Mouse (Mus musculus) liver, embryonic 16.5 days (tissue): ENCODE results near the gene Ddx52. TPM values are rescaled to one million over a fixed set of nuclear protein-coding genes. Genes with fewer than 3 reads are reported as not detected.

Source experiments
- ATAC-seq: fragments of 200-750 bp; cut with Nextera tagmentation; 2 replicates; pipeline ENCODE4 v1.8.0; 2017; ENCODE audit warnings: low read depth, mild to moderate bottlenecking, moderate number of reproducible peaks, moderate library complexity
- H3K27ac ChIP-seq: fragments of 300-500 bp; sonication (generic); 2 replicates; pipeline ENCODE4 v1.5.1; 2014; ENCODE audit warnings: mild to moderate bottlenecking, low read length
- H3K27me3 ChIP-seq: fragments of 300-500 bp; sonication (generic); 2 replicates; pipeline ENCODE4 v1.6.1; 2014; ENCODE audit warnings: low read depth, low read length, mixed read lengths; ENCODE audit not compliant: control insufficient read depth, insufficient read depth
- H3K36me3 ChIP-seq: fragments of 300-500 bp; sonication (generic); 2 replicates; pipeline ENCODE4 v1.6.1; 2014; ENCODE audit warnings: mild to moderate bottlenecking; ENCODE audit not compliant: control insufficient read depth, insufficient read depth
- H3K4me1 ChIP-seq: fragments of 300-500 bp; sonication (generic); 2 replicates; pipeline ENCODE4 v1.6.1; 2014; ENCODE audit warnings: low read depth, low read length, mixed read lengths; ENCODE audit not compliant: control insufficient read depth
- H3K4me2 ChIP-seq: fragments of 300-500 bp; sonication (generic); 2 replicates; pipeline ENCODE4 v1.6.1; 2014; ENCODE audit warnings: low read depth, low read length, mixed read lengths
- H3K4me3 ChIP-seq: fragments of 300-500 bp; sonication (generic); 2 replicates; pipeline ENCODE4 v1.5.1; 2014; ENCODE audit warnings: low read depth, mild to moderate bottlenecking, low read length
- H3K9ac ChIP-seq: fragments of 300-500 bp; sonication (generic); 2 replicates; pipeline ENCODE4 v1.6.1; 2014; ENCODE audit warnings: low read depth, low read length
- H3K9me3 ChIP-seq: fragments of 300-500 bp; sonication (generic); replicated peaks from 2 replicates; pipeline ENCODE4 v1.6.1; 2016; ENCODE audit warnings: low read length; ENCODE audit not compliant: control insufficient read depth
- WGBS: fragments of 180-500 bp; shearing (Covaris S2); extraction: QIAGEN DNeasy Blood & Tissue Kit; methylation state at CpG from one replicate; pipeline ENCODE4 v1.1.7; 2014; ENCODE audit not compliant: insufficient replicate concordance; 5-methylcytosine and 5-hydroxymethylcytosine counted together
- polyA plus RNA-seq: library from polyadenylated mRNA; unstranded; fragments of >200 nt; fragmentation: Nextera tagmentation; extraction: Ambion mirVana; gene quantifications from 2 replicates; pipeline ENCODE4 v1.2.1, GENCODE M21; 2015

Gene Ddx52
- polyA plus RNA-seq, 1 experiment from 2014 or later = 11.2 TPM

GRCm38 (mm10) chr11:83963991-83964921 lies 22.4 kb downstream of the Ddx52 start, which contains the start of gene Synrg:
Synrg (plus strand) TSS chr11:83964428.
- WGBS = 1% methylated on average over 60 of the region's 76 CpGs
- peaks cover 13% of the 10 kb centered on the region for H3K36me3 ChIP-seq
- no peaks in the 10 kb centered on the region for H3K27me3 ChIP-seq
- H3K4me1 ChIP-seq = peaks cover 14% of the 10 kb centered on the region
- ATAC-seq = peak; percentile 95
- H3K4me3 ChIP-seq = peak within 1 kb of the TSS; percentile 75
- H3K9me3 ChIP-seq = no peaks in the 10 kb centered on the region
- peak within 1 kb of the TSS; percentile 83 for H3K4me2 ChIP-seq
- peak within 1 kb of the TSS; percentile 57 for H3K27ac ChIP-seq
- H3K9ac ChIP-seq = peak within 1 kb of the TSS; percentile 82

GRCm38 (mm10) chr11:83967436-83968204 lies 25.8 kb downstream of the Ddx52 start:
- H3K9me3 ChIP-seq = no peaks in the 10 kb centered on the region
- H3K27me3 ChIP-seq = no peaks in the 10 kb centered on the region
- ATAC-seq = peak; percentile 27; the same call in 1 of the 2 replicates
- H3K4me2 ChIP-seq = no peak overlapping the region
- no peak overlapping the region for H3K9ac ChIP-seq
- 38% methylated on average over 8 of the region's 8 CpGs for WGBS
- H3K36me3 ChIP-seq = peaks cover 4% of the 10 kb centered on the region; the same call in 1 of the 2 replicates
- peaks cover 14% of the 10 kb centered on the region for H3K4me1 ChIP-seq
- no peak overlapping the region for H3K4me3 ChIP-seq
- H3K27ac ChIP-seq = no peak overlapping the region

DNA sequence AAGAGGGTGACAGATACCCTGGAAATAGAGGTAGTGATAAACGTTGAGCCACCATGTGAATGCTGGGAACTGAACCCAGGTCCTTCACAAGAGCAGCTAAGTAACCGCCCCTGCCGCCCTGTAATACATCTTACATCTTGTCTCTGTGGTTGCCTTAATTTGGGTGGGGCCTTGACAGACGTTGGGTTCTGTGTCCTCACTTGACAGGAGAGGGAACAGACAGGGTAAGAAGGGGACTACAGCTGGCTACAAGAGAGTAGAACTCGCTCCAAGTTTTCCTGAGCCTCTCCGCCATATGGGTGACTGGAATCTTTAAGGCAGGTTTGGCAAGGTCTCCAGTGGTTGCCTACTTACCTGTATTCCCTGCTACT lies 26.3 kb downstream of the Ddx52 start:
- WGBS = 51% methylated on average over 6 of the region's 6 CpGs
- ATAC-seq = no peak
- Histone ChIP-seq H3K27me3 (no peaks in the 10 kb centered on the region), H3K4me3 (no peak overlapping the region), H3K9ac (no peak overlapping the region), H3K9me3 (no peaks in the 10 kb centered on the region), H3K4me1 (peaks cover 14% of the 10 kb centered on the region), H3K4me2 (no peak overlapping the region), H3K27ac (no peak overlapping the region), H3K36me3 (peaks cover 3% of the 10 kb centered on the region; the same call in 1 of the 2 replicates)

- H3K9me3 ChIP-seq = no peaks in the 10 kb centered on the region
- H3K4me2 ChIP-seq = no peak overlapping the region
- H3K9ac ChIP-seq = no peak overlapping the region
- H3K4me3 ChIP-seq = no peak overlapping the region
- peaks cover 11% of the 10 kb centered on the region for H3K4me1 ChIP-seq
- 70% methylated on average over 3 of the region's 3 CpGs for WGBS
- ATAC-seq = no peak
- peaks cover 6% of the 10 kb centered on the region; the same call in 1 of the 2 replicates for H3K36me3 ChIP-seq
- H3K27ac ChIP-seq = no peak overlapping the region
- H3K27me3 ChIP-seq = no peaks in the 10 kb centered on the region
These were observed 27.2 kb downstream of the Ddx52 start for GRCm38 (mm10) chr11:83969040-83969439.

DNA sequence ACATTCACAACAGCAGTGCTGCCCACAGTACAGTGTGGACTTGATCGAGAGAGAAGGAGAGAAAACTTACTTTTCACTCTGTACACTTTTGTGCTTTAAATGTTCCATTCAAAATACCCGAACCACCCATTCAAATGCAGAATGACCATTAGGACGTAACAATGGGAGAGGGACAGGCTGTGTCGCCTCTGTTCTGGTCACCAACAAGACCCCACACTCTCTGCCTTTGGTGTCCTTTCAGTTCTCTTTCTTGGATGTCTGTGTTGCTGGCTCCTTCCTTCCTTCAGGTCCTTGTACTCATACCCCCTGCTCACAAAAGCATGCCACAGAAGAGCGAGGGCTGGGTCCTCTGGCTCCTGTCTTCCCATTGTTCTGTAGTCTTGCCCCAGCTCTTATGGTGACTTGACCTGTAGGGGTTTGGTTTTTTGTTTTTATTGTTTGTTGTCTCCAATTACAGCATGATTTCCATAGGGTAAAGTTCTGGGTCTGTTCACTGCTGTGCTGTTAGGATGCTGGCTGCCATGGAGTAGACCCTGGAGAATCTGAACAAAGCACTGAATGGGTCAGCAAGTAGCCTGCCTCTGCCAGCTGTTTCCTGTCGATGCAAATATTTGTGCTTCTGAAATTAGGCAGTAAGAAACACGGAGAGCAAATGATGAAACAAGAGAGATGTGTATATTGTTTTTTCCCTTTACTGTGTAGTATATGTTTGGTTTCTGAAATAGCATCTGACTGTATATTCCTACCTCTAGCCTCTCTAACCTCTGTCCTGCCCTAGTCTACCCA lies 32.9 kb downstream of the Ddx52 start:
- no peaks in the 10 kb centered on the region for H3K27me3 ChIP-seq
- WGBS = 71% methylated on average over 7 of the region's 7 CpGs
- peaks cover 11% of the 10 kb centered on the region for H3K4me1 ChIP-seq
- H3K9me3 ChIP-seq = no peaks in the 10 kb centered on the region
- peak overlapping the region; percentile 38; the same call in 1 of the 2 replicates for H3K4me2 ChIP-seq
- no peak overlapping the region for H3K27ac ChIP-seq
- H3K9ac ChIP-seq = no peak overlapping the region
- H3K36me3 ChIP-seq = peaks cover 13% of the 10 kb centered on the region
- no peak for ATAC-seq
- H3K4me3 ChIP-seq = no peak overlapping the region

DNA sequence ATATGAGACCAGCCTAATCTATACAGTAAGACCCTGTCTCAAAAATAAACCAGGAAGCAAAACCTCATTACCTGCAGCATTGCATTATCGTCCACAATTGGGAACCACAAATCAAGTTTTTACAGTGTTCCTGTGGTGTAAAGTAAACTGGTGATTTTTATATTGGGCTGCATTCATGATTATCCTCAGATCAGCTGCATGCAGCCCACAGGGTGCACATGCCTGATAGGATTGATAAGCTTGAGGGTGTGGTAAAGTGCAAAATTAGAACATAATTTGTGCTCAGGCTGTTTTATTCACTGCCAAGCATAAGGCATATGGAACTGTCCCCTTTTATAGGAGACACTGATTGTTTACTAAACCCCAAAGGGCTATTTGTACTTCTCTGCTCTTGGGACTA lies 33.6 kb downstream of the Ddx52 start:
- H3K27ac ChIP-seq = no peak overlapping the region
- 38% methylated on average over 1 of the region's 1 CpGs for WGBS
- H3K36me3 ChIP-seq = peaks cover 18% of the 10 kb centered on the region
- H3K9ac ChIP-seq = no peak overlapping the region
- no peak overlapping the region for H3K4me3 ChIP-seq
- peaks cover 11% of the 10 kb centered on the region for H3K4me1 ChIP-seq
- ATAC-seq = peak; percentile 45; the same call in 1 of the 2 replicates
- no peaks in the 10 kb centered on the region for H3K9me3 ChIP-seq
- H3K27me3 ChIP-seq = no peaks in the 10 kb centered on the region
- H3K4me2 ChIP-seq = peak overlapping the region; percentile 38

GRCm38 (mm10) chr11:83976236-83976977 lies 34.5 kb downstream of the Ddx52 start:
- H3K27ac ChIP-seq = no peak overlapping the region
- peaks cover 20% of the 10 kb centered on the region for H3K36me3 ChIP-seq
- H3K4me1 ChIP-seq = peaks cover 11% of the 10 kb centered on the region
- no peak overlapping the region for H3K4me2 ChIP-seq
- H3K27me3 ChIP-seq = no peaks in the 10 kb centered on the region
- no peaks in the 10 kb centered on the region for H3K9me3 ChIP-seq
- no peak overlapping the region for H3K9ac ChIP-seq
- H3K4me3 ChIP-seq = no peak overlapping the region
- no peak for ATAC-seq
- 85% methylated on average over 13 of the region's 13 CpGs for WGBS

GRCm38 (mm10) chr11:83977810-83978209 lies 35.9 kb downstream of the Ddx52 start:
- no peak overlapping the region for H3K9ac ChIP-seq
- no peaks in the 10 kb centered on the region for H3K27me3 ChIP-seq
- peaks cover 23% of the 10 kb centered on the region for H3K36me3 ChIP-seq
- peaks cover 11% of the 10 kb centered on the region for H3K4me1 ChIP-seq
- no peaks in the 10 kb centered on the region for H3K9me3 ChIP-seq
- no peak overlapping the region for H3K4me3 ChIP-seq
- WGBS = 64% methylated on average over 2 of the region's 2 CpGs
- ATAC-seq = no peak
- H3K27ac ChIP-seq = no peak overlapping the region
- H3K4me2 ChIP-seq = no peak overlapping the region
